Mouse (Mus musculus) large intestine, adult 2 months (tissue): ENCODE data around the gene Pnpla1. TPM values are rescaled to one million over a fixed set of nuclear protein-coding genes. Genes with fewer than 3 reads are reported as not detected.
A peak's percentile ranks its signal among the peaks of the same experiment; 100 is the strongest.
"Not testable (repeated sequence)": the region's sequence is repeated elsewhere in the genome, so short reads cannot be mapped to it uniquely, and the experiment has no call there.

Experiments used
- DNase-seq: peaks from one replicate; pipeline ENCODE4 v3.0.0-alpha.2; 2012; ENCODE audit warnings: low read depth, low spot score
- WGBS: fragments of 180-500 bp; shearing (Covaris S2); methylation state at CpG from one replicate; pipeline ENCODE4 v1.1.7; 2018; 5-methylcytosine and 5-hydroxymethylcytosine counted together
- polyA plus RNA-seq: library from polyadenylated mRNA; depleted of rRNA; stranded (reverse); fragments of >200 nt; gene quantifications from 2 replicates; pipeline ENCODE4 v1.2.3, GENCODE M21; 2012

Gene Pnpla1
- polyA plus RNA-seq, 1 experiment: 1.0 TPM

DNA sequence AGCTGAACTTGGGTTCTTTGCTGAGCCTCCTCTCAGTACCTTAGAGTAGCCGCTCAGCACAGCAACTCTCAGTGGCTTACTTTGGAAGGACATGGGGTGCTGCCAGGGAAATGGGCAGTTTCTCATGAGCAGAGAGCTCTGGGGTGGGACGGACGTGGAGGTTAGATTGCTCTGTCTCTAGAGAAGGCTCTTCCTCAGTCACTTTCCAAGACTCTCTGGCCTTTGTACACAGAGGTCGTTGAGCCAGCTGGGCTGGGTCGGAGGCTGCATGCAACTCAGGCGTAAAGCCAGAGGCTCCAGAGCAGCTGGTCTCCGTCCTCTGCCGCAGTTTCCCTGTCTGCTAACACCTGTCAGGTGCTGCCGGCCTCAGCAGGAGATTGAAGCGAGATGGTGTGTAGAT, 23.5 kb upstream of the Pnpla1 start:
- WGBS: 24% methylated on average over 10 of the region's 10 CpGs
- no peak for DNase-seq

DNA sequence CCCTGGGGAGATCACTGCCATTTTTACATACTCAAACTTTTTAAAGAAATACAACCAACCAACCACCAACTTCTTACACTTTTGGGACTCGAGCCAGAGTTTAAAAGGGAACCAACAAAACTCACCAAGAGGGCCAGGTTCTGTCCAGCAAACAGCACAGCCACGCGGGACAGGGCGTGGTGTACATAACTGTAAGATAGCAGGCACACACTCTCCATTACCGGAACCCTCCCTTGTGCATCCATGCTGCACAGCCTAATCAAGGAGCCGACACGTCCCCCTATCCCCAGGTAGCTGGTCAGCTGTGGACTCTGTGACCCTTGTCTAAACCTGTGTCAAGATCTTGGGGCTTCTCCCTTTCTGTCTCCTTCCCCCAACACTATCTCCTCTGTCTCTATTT, 20.4 kb upstream of the Pnpla1 start:
- 83% methylated on average over 7 of the region's 7 CpGs for WGBS
- DNase-seq: no peak

DNA sequence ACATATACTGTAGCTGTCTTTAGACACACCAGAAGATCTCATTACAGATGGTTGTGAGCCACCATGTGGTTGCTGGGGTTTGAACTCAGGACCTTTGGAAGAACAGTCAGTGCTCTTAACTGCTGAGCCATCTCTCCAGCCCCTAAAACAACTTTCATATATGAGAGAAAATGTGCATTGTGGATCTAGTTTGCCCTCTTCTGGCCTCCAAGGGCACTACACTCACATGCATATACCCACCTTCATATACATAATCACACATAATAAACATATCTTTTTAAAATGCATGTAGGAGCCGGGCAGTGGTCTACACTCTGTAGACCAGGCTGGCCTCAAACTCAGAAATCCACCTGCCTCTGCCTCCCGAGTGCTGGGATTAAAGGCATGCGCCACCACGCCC, 16.3 kb upstream of the Pnpla1 start:
- 98% methylated on average over 4 of the region's 4 CpGs for WGBS
- DNase-seq: not testable (repeated sequence)

DNA sequence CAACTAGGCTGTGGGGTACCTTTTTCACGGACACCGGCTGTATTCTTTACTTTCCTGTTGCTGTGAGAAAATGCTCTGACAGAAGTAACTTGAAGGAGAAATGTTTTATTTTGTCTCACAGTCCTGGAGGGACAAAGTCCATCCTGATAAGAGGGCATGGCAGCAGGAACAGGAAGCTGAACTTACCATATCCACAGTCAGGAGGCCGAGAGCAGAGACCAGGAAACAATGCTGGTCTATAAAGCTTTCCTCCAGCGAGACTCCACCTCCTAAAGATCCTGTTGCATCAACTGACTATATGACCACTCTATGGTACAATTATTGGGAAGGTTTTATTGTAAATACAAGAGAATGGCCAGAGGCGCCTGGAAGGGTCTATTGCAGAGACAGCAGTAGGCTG, 14.5 kb upstream of the Pnpla1 start:
- no peak for DNase-seq
- 26% methylated on average over 5 of the region's 5 CpGs for WGBS

DNA sequence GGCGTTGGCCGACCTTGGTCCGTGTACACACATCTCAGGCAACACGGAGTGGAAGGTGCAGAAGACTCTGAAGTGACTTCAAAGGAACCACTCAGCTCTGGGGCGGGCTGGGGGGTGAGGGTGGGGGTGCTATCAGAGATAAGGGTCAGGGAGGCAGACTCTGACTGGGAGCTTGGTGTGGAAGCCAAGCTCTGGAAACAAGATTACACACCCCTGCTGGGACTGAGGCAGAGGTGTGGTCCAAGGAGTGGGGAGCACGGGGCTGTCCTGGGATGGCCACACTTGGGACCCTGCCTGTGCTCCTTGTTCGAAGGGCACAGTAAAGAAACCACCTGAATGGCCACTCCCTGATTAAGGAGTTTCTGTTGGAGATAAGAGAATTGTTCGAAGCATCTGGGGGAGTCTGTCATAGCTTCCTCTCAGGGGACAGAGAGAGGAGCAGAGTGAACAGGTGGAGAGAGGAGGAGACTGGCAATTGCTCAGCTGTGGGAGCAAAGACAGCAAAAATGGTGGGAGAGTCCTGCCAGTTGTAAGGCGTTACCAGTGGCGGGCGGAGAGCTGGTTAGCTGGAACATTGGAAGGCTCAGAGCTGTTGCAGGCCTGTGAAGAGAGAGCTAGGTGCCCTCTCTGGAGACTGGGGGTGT, 11.1 kb upstream of the Pnpla1 start:
- WGBS: 27% methylated on average over 11 of the region's 11 CpGs

GRCm38 (mm10) chr17:28850511-28850910, 7.7 kb upstream of the Pnpla1 start:
- WGBS: 83% methylated on average over 5 of the region's 5 CpGs
- no peak for DNase-seq

More for the DNA sequence above, 11.1 kb upstream of the Pnpla1 start:
- DNase-seq: no peak

GRCm38 (mm10) chr17:28854377-28854776, 3.8 kb upstream of the Pnpla1 start:
- 86% methylated on average over 7 of the region's 7 CpGs for WGBS
- no peak for DNase-seq

DNA sequence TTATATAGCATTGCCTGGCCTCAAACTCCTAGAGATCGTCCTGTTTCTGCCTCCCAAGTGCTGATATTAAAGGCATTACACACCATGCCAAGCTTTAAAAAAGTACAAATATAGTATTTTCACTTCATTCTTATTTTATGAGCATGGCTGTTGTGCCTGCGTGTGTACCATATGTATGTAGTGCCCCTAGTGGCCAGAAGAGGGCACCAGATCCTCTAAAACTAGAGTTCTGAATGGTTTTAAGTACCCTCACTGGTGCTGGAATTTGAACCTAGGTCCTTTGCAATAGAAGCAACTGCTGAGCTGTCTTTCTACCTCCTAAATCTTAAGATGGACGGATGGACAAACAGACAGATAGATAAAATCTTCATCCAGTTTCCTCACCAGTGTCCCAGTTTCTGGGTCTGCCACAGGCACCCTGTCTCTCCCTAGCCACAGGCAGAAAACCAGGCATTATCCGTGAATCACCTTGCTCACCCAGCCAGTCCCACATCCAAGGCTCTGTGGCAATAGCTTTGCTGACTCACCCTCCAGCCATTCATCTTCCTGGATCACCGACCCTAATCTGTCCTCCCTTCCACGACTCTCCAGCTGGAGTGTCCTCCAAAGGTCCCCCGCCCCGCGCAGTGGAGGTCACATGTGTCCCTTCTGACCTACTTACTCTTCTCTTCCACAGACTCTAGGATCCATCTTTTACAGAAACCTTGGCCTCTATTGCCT, 2.9 kb upstream of the Pnpla1 start:
- 54% methylated on average over 9 of the region's 9 CpGs for WGBS
- DNase-seq: no peak

- WGBS: 69% methylated on average over 3 of the region's 3 CpGs
- no peak for DNase-seq
Observed at GRCm38 (mm10) chr17:28856030-28856429, 2.2 kb upstream of the Pnpla1 start.

GRCm38 (mm10) chr17:28863926-28864325, 5.7 kb downstream of the Pnpla1 start:
- 68% methylated on average over 7 of the region's 7 CpGs for WGBS

DNA sequence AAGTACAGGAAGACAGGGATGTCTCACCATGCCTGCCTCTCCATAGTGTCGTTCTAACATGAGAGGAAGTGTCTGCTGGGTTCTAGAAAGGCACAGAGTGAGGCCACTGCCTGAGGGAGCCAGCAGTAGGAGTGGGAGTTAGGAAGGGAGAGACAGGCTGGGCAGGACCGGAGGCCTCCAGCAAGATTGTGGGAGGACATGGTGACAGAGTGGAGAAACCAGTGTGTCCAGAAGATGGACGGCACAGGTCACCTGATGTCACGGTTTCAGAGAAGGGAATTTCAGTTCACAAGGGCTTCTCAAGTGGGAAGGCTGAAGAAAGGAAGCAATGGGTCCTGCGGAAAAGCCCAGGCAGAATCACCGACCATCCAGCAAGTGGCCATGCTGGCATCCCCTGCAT, 6.3 kb downstream of the Pnpla1 start:
- 77% methylated on average over 6 of the region's 6 CpGs for WGBS
- DNase-seq: no peak

More at GRCm38 (mm10) chr17:28863926-28864325, 5.7 kb downstream of the Pnpla1 start:
- DNase-seq: no peak

- DNase-seq: no peak
Observed at GRCm38 (mm10) chr17:28866921-28867320, 8.7 kb downstream of the Pnpla1 start.

- no peak for DNase-seq
- 71% methylated on average over 4 of the region's 4 CpGs for WGBS
Observed at GRCm38 (mm10) chr17:28867381-28867780, 9.2 kb downstream of the Pnpla1 start.

DNA sequence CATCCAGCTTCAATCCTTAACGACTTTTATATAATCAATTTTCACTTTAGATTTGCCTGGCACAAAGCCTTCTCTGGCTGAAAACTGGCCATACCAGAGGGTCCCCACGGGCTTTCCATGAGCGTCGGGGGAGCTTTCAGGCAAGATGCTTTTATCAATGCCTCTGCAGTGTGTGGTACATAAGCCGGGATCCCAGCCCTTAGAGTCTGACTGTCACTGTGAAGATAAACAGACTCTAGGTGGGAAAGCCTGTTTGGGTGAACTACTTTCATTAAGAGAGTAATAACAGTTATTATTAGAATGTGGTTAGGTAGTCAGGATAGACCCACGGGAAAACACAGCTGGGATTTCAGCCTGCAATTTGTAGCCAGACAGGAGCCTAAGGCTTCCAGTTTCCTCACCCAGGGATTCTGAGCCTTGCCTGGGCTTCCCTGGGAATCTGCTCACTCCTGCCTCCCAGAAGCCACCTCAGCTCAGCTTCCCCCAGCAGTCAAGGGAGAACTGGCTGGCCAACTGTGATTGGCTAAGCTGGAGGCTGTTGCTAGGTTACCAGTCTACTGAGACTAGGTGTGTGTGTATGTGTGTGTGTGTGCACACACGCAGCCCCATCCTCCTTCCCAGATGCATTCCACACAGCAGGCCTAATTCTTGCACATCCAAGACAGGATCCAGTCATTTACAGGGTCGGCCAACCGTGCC, 11.3 kb downstream of the Pnpla1 start:
- DNase-seq: no peak
- WGBS: 67% methylated on average over 9 of the region's 9 CpGs

DNA sequence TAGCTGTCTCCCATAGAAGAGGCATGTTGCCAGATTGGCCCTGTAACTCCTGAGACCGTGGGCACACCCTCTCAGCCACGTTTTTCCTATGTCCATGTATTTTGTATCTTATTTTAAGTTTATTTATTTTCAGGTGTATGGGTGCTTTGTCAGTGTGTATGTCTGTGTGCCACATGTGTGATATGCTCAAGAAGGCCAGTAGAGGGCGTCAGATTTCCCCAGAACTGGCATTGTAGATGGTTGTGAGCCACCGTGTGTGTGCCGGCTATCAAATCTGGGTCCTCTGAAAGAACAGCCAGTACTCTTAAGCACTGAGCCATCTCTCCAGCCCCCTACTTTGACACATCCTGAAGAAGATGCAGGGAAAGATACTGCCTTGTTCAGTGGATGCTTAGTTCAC, 12.2 kb downstream of the Pnpla1 start:
- no peak for DNase-seq
- 70% methylated on average over 5 of the region's 5 CpGs for WGBS

GRCm38 (mm10) chr17:28871831-28872230, 13.6 kb downstream of the Pnpla1 start:
- 53% methylated on average over 11 of the region's 11 CpGs for WGBS
- no peak for DNase-seq

DNA sequence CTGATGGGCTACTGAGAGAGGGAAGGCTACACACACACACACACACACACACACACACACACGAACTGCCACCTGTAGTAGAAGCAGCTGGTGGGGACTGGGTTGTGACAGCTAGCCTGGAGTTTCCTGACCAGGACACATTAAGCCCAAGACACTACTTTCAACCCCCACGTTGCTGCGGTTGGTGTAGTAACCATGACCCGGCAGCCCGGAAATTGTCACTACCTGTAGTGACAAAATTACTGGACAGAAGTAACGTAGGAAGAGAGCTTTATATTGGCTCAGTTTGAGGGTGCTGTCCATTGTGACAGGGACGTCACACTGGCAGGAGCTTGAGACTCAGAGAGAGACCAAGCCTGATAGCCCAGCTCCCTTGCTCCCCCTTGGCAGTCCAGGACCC, 14.1 kb downstream of the Pnpla1 start:
- WGBS: 86% methylated on average over 7 of the region's 7 CpGs

GRCm38 (mm10) chr17:28874216-28874615, 16.0 kb downstream of the Pnpla1 start:
- no peak for DNase-seq
- WGBS: 84% methylated on average over 4 of the region's 4 CpGs

More for the DNA sequence above, 14.1 kb downstream of the Pnpla1 start:
- no peak for DNase-seq

DNA sequence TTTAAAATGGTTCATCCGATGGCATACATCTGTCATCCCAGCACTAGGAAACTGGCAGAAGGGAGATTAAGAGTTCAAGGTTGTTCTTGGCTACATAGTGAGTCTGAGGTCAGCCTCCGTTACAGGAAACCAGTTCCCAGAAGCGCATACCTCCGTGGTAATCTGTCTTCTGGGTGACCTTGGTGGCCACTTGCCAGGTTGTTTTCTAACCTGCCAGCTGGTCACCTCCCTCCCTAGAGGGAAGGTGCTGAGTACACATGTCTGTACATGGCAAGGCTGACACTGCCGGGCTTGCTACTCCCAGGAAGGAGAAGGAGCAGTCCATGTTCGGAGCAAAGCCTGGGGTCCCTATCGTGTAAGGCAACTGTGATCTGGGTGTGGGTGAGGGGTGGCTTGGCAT, 16.6 kb downstream of the Pnpla1 start:
- DNase-seq: peak; percentile 29

GRCm38 (mm10) chr17:28875316-28875715, 17.1 kb downstream of the Pnpla1 start:
- 33% methylated on average over 8 of the region's 8 CpGs for WGBS
- no peak for DNase-seq

More for the DNA sequence above, 16.6 kb downstream of the Pnpla1 start:
- WGBS: 25% methylated on average over 7 of the region's 7 CpGs

GRCm38 (mm10) chr17:28876331-28876730, 18.1 kb downstream of the Pnpla1 start:
- DNase-seq: no peak
- WGBS: 79% methylated on average over 5 of the region's 5 CpGs
